Mouse (Mus musculus): ENCODE measurements around the gene Kalrn.

Kalrn gene

GRCm38 (mm10) chr16:34440019-34440615 lies 133.2 kb downstream of the Kalrn start:
- in situ Hi-C loops (cut with MboI, MseI) = no loop called here

- in situ Hi-C loops (cut with MboI, MseI) = no loop called here
Measured at GRCm38 (mm10) chr16:34430131-34430530, 143.2 kb downstream of the Kalrn start.

GRCm38 (mm10) chr16:34427654-34428053 lies 145.7 kb downstream of the Kalrn start:
- in situ Hi-C loops (cut with MboI, MseI) = no loop called here

GRCm38 (mm10) chr16:34421473-34421872 lies 151.9 kb downstream of the Kalrn start:
- in situ Hi-C loops (cut with MboI, MseI) = no loop called here

GRCm38 (mm10) chr16:34417966-34418365 lies 155.4 kb downstream of the Kalrn start:
- in situ Hi-C loops (cut with MboI, MseI) = no loop called here

- in situ Hi-C loops (cut with MboI, MseI) = no loop called here
Measured at GRCm38 (mm10) chr16:34417383-34417782, 155.9 kb downstream of the Kalrn start.

- in situ Hi-C loops (cut with MboI, MseI) = no loop called here
Measured at GRCm38 (mm10) chr16:34414581-34414980, 158.8 kb downstream of the Kalrn start.

- in situ Hi-C loops (cut with MboI, MseI) = no loop called here
Measured at GRCm38 (mm10) chr16:34413868-34414333, 159.4 kb downstream of the Kalrn start.

- in situ Hi-C loops (cut with MboI, MseI) = no loop called here
Measured at GRCm38 (mm10) chr16:34407036-34407435, 166.3 kb downstream of the Kalrn start.

- in situ Hi-C loops (cut with MboI, MseI) = no loop called here
Measured at GRCm38 (mm10) chr16:34405094-34405493, 168.2 kb downstream of the Kalrn start.

GRCm38 (mm10) chr16:34401216-34401615 lies 172.1 kb downstream of the Kalrn start:
- in situ Hi-C loops (cut with MboI, MseI) = no loop called here

GRCm38 (mm10) chr16:34400102-34400728 lies 173.1 kb downstream of the Kalrn start:
- in situ Hi-C loops (cut with MboI, MseI) = no loop called here

- in situ Hi-C loops (cut with MboI, MseI) = no loop called here
Measured at GRCm38 (mm10) chr16:34395221-34395811, 178.0 kb downstream of the Kalrn start.

- in situ Hi-C loops (cut with MboI, MseI) = no loop called here
Measured at GRCm38 (mm10) chr16:34389520-34390271, 183.6 kb downstream of the Kalrn start.

GRCm38 (mm10) chr16:34388871-34389270 lies 184.5 kb downstream of the Kalrn start:
- in situ Hi-C loops (cut with MboI, MseI) = no loop called here

GRCm38 (mm10) chr16:34385065-34385464 lies 188.3 kb downstream of the Kalrn start:
- in situ Hi-C loops (cut with MboI, MseI) = no loop called here

GRCm38 (mm10) chr16:34382992-34383391 lies 190.3 kb downstream of the Kalrn start:
- in situ Hi-C loops (cut with MboI, MseI) = no loop called here

GRCm38 (mm10) chr16:34376166-34376857 lies 197.0 kb downstream of the Kalrn start:
- in situ Hi-C loops (cut with MboI, MseI) = no loop called here

GRCm38 (mm10) chr16:34373519-34373918 lies 199.8 kb downstream of the Kalrn start:
- in situ Hi-C loops (cut with MboI, MseI) = no loop called here

- in situ Hi-C loops (cut with MboI, MseI) = no loop called here
Measured at GRCm38 (mm10) chr16:34372103-34372741, 201.1 kb downstream of the Kalrn start.

GRCm38 (mm10) chr16:34359206-34359605 lies 214.1 kb downstream of the Kalrn start:
- in situ Hi-C loops (cut with MboI, MseI) = no loop called here
